Mouse (Mus musculus): ENCODE measurements around the gene 4930522L14Rik.
"Not testable (repeated sequence)": the region's sequence is repeated elsewhere in the genome, so short reads cannot be mapped to it uniquely, and the experiment has no call there.

4930522L14Rik gene

DNA sequence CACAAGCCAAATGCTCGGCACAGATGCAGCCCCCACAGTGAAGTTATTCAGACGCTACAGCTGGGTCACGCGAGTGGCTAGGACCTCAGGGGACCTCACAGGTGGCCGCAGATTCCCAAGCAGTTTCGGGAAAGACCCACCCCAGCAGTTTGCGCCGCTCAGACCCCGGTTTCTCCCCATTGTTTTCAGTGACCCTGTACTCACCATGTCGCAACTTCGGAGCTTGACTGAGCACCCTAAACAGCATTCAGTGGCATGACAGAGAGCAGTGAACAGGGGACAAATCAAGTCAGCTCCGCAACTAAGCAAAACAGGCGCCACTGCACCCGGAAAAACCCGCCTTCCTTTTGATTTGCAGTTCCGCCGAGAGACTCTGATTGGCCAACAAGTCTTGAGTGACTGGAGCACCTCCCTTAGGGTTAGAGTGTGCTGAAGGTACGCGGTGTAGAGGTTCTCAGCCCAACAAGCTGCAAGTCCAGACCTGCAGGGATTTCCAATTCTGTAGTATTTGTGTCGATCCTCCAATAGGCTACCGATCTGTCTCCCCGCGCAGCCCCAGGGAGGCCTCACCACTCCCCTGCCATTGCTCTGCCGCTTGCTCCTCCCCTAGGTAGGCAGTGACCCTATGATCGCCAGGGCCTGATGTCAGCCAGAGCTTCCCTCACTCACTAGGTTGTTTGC, at the start of gene 4930522L14Rik:
TSS of gene 4930522L14Rik (minus strand) at position 496 of the 681 bp plus-strand sequence.
- peak; percentile 63 for DNase-seq (ENCODE audit: inconsistent ontology term)

DNA sequence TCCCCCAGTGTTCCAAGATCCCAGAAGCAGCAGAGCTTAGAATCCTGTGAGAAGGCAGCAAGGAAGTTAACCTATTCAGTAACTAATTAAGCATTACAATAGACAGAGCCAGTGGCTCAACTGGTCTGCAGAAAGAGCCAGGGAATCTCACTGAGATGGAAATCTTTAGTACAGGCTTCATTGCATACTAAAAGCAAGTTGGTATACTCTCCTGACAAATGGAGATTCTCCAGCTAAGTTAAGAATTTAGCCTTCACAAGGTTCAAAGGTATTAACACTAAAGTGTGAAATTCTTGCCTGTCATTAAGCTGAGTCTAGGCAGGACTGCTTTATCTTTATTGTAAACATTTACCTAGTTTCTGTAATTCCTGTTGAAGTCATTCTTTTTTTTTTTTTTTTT, 49.8 kb upstream of the 4930522L14Rik start:
- DNase-seq (ENCODE audit: inconsistent ontology term), result not testable (repeated sequence)

DNA sequence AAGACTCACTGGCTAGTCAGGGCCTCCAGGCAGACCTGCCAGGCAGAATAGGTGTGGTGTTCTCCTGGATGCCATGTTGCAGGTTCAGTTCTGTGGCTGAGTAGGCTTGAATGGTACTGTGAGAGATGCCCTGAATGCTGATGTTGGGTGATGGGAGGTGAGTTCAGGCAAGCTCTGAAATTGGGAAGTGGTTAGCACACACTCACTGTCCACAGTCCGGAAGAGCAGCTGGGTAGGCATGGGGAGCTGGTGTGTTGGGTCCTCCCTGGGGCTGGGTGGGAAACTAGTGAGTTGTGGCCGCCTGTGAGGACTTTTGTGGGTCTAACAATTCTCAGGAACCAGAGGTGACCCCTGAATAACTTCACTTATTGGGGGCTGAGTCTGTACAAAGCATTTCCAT, 48.3 kb upstream of the 4930522L14Rik start:
- DNase-seq (ENCODE audit: inconsistent ontology term), result not testable (repeated sequence)

DNA sequence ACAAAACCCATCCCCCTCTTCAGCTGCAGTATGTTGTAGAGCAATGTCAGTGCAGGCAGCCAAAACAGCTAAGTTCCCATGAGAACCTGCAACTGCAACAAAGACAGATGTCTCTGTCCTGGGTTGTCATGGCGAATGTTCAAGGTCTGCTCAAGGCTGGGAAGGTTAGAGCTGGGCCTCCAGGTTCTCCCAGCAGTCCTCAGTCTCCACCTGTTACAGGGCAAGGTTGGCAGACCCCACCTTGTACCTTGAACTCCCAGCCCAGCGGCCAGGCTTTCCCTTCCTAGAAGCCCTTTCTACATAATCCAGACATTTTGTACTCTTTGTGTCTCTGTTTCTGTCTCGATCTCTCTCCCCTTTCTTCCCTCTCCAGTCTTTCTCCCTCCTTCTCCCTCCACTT, 45.3 kb upstream of the 4930522L14Rik start:
- not testable (repeated sequence) for DNase-seq (ENCODE audit: inconsistent ontology term)

DNA sequence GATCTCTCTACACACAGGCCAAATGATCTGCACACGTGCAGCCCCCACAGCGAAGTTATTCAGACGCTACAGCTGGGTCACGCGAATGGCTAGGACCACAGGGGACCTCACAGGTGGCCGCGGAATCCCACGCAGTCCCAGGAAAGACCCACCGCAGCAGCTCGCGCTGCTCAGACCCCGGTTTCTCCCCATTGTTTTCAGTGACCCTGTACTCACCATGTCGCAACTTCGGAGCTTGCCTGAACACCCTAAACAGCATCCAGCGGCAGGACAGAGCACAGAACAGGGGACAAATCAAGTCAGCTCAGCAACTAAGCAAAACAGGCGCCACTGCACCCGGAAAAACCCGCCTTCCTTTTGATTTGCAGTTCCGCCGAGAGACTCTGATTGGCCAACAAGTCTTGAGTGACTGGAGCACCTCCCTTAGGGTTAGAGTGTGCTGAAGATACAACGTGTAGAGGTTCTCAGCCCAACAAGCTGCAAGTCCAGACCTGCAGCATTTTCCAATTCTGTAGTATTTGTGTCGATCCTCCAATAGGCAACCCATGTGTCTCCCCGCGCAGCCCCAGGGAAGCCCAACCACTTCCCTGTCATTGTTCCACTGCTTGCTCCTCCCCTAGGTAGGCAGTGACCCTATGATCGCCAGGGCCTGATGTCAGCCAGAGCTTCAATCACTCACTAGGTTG, 44.4 kb upstream of the 4930522L14Rik start:
- peak; percentile 67 for DNase-seq (ENCODE audit: inconsistent ontology term)

DNA sequence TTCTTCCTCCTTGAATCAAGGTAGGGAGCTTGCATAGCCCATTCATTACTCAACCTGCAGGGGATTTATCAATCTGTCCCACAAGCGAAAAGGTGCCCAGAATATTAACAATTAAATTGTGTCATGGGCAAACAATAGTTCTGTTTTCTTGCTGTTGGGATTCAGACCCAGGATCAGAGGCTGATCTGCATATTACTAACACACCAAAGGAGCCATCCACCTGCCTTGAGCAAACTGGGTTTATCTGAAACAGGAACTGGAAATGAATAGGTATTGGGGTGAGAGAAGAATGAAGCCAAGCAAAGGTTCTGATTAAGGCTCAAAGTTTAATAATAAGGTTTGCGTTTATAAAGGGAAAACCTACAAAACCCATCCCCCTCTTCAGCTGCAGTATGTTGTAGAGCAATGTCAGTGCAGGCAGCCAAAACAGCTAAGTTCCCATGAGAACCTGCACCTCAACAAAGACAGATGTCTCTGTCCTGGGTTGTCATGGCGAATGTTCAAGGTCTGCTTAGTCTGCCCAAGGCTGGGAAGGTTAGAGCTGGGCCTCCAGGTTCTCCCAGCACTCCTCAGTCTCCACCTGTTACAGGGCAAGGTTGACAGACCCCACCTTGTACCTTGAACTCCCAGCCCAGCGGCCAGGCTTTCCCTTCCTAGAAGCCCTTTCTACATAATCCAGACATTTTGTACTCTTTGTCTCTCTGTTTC, 541 bp upstream of the 4930522L14Rik start:
- DNase-seq (ENCODE audit: inconsistent ontology term), result peak; percentile 1

DNA sequence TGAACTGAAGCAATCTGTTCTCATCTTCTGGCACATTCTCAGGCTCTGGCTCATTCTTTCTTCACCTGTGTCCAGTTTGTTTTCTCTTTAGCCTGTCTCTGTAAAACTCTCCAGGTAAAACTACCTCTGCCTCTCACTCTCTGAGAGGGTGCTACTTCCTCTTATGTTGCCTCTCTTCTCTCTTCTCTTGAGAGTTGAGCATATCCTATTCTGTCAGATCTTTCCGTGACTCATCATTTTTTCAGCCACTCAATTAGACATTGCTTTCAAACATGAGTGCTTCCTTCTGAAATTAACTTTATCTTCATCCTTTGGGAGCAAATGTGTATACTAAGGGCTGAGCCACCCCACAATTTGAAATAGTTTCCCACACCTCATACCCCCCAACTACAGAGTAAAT, 6.6 kb downstream of the 4930522L14Rik start:
- not testable (repeated sequence) for DNase-seq (ENCODE audit: inconsistent ontology term)

DNA sequence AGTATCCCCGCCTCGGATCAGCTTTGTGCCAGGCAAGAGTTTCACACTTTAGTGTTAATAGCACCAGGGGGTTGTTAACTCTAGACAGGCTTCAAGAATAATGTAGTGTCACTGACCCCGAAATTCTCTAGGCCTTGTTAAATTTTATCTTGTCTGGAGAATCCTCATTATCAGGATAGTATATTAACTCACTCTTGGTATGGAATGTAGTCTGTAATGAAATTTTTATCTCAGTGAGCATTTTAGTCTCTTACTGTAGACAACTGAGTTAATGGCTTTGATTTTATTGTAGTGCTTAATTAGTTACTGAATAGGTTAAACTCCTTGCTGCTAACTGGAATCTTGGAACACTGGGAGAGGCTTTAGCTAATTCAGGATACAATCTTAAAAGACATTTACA, 34.3 kb downstream of the 4930522L14Rik start:
- DNase-seq (ENCODE audit: inconsistent ontology term), result not testable (repeated sequence)

DNA sequence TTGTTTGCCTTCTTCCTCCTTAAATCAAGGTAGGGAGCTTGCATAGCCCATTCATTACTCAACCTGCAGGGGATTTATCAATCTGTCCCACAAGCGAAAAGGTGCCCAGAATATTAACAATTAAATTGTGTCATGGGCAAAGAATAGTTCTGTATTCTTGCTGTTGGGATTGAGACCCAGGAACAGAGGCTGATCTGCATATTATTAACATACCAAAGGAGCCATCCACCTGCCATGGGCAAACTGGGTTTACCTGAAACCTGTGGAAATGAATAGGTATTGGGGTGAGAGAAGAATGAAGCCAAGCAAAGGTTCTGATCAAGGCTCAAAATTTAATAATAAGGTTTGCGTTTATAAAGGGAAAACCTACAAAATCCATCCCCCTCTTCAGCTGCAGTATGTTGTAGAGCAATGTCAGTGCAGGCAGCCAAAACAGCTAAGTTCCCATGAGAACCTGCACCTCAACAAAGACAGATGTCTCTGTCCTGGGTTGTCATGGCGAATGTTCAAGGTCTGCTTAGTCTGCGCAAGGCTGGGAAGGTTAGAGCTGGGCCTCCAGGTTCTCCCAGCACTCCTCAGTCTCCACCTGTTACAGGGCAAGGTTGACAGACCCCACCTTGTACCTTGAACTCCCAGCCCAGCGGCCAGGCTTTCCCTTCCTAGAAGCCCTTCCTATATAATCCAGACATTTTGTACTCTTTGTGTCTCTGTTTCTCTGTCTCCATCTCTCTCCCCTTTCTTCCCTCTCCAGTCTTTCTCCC, 60.3 kb downstream of the 4930522L14Rik start:
- DNase-seq (ENCODE audit: inconsistent ontology term), result not testable (repeated sequence)

DNA sequence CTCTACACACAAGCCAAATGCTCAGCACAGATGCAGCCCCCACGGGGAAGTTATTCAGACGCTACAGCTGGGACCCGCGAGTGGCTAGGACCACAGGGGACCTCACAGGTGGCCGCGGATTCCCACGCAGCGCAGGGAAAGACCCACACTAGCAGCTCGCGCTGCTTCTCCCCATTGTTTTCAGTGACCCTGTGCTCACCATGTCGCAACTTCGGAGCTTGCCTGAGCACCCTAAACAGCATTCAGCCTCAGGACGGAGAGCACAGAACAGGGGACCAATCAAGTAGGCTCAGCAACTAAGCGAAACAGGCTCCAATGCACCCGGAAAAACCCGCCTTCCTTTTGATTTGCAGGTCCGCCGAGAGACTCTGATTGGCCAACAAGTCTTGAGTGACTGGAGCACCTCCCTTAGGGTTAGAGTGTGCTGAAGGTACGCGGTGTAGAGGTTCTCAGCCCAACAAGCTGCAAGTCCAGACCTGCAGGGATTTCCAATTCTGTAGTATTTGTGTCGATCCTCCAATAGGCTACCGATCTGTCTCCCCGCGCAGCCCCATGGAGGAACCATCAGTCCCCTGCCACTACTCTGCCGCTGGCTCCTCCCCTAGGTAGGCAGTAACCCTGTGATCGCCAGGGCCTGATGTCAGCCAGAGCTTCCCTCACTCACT, 61.0 kb downstream of the 4930522L14Rik start, which contains the start of gene 5430403G16Rik:
TSS of gene 5430403G16Rik (minus strand) at position 505 of the 665 bp plus-strand sequence.
- DNase-seq (ENCODE audit: inconsistent ontology term), result peak; percentile 91
